ENCODE assay signal across 9 mouse cellular contexts in the genomic region with DNA sequence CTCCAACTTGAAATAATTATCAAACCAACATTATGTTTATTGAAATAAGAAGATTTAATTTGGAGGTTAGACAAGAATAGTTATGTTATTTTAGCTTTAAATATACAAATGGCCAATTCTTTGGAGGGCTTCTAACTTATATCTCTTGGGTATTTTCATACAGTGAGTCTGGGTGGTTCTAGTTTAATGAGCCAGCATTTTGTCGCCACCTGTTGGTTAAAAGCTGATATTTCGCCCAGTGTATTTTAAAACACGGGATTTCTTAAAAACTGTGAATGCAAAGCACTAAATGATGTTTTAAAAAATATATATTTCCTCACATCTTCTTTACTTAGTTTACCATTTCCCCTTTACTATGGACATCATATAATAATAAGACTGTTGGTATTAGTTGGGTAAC.
DNase-seq lines count a peak whose midpoint lies in the region; ATAC-seq and TF ChIP-seq lines count a peak whose summit lies in the region.
"Had no signal": no experiment of that assay in that cellular context is flagged by ENCODE, and none has a peak within 500 bp of the region (broad histone marks: within the 10 kb centered on the region; RNA-seq: fewer than 3 reads in every experiment).

No protein-coding gene starts in this region.

- intact Hi-C loops in heart, postnatal 25 days (cut with DNase I), result loop anchor here (10.0 kb wide), 1 partner anchor 271 kb away; no protein-coding TSS in a partner anchor

- no peaks in the 10 kb centered on the region for H3K36me3 ChIP-seq in heart, postnatal 0 days (replicated peaks; ENCODE audit: control insufficient read depth, insufficient read depth, low read length)
- no peaks in the 10 kb centered on the region for H3K36me3 ChIP-seq in midbrain, embryonic 14.5 days (ENCODE audit: control insufficient read depth, insufficient read depth, low read length)
- H3K36me3 ChIP-seq in midbrain, embryonic 16.5 days (ENCODE audit: control insufficient read depth, insufficient read depth, low read length), result no peaks in the 10 kb centered on the region
- H3K36me3 ChIP-seq: midbrain, embryonic 12.5 days had no signal

- H3K9me3 ChIP-seq in heart, postnatal 0 days (replicated peaks; ENCODE audit: control insufficient read depth, low read length), result no peaks in the 10 kb centered on the region
- no peaks in the 10 kb centered on the region for H3K9me3 ChIP-seq in midbrain, embryonic 14.5 days (ENCODE audit: control insufficient read depth, low read length)
- H3K9me3 ChIP-seq in midbrain, embryonic 16.5 days (replicated peaks; ENCODE audit: control insufficient read depth, low read length, poor library complexity, severe bottlenecking), result no peaks in the 10 kb centered on the region
- H3K9me3 ChIP-seq: midbrain, embryonic 12.5 days had no signal

- DNase-seq in heart, postnatal 0 days (ENCODE audit: low spot score), result no peak
- no peak for DNase-seq in heart, postnatal 25 days (ENCODE audit: low spot score)
- DNase-seq in midbrain, embryonic 14.5 days, result peak; percentile 72
- DNase-seq in urinary bladder, postnatal 4 days (ENCODE audit: low spot score in 2 of 2), result no peak
- DNase-seq in urinary bladder, adult 18-20 months (ENCODE audit: low spot score in 2 of 2), result no peak

- no peak for ATAC-seq in heart, postnatal 0 days (ENCODE audit: insufficient read depth, low read depth)
- no peak for ATAC-seq in midbrain, embryonic 14.5 days (ENCODE audit: low FRiP score, low TSS enrichment)
- no peak for ATAC-seq in midbrain, embryonic 16.5 days
- peak; percentile 78 for ATAC-seq in common myeloid progenitor, adult 5-6 weeks (replicated peaks; ENCODE audit: low read depth, poor library complexity, severe bottlenecking)
- peak; percentile 78 for ATAC-seq in megakaryocyte, adult 5-6 weeks (ENCODE audit: poor library complexity, severe bottlenecking)

- WGBS in heart, postnatal 0 days, result 5% methylated on average over 3 of the region's 3 CpGs
- WGBS in midbrain, embryonic 14.5 days, result 8% methylated on average over 3 of the region's 3 CpGs
- WGBS in midbrain, embryonic 16.5 days, result 6% methylated on average over 3 of the region's 3 CpGs

- H3K4me2 ChIP-seq in heart, postnatal 0 days (ENCODE audit: low read depth, low read length), result no peak overlapping the region
- no peak overlapping the region for H3K4me2 ChIP-seq in midbrain, embryonic 14.5 days (ENCODE audit: low read length)
- no peak overlapping the region for H3K4me2 ChIP-seq in midbrain, embryonic 16.5 days (ENCODE audit: low read length)
- H3K4me2 ChIP-seq: midbrain, embryonic 12.5 days had no signal

- TF ChIP-seq EP300 in heart, postnatal 0 days (IDR thresholded peaks at IDR 0.05; ENCODE audit: low read depth), result no peak

- H3K9ac ChIP-seq in heart, postnatal 0 days (replicated peaks; ENCODE audit: low read depth, low read length), result no peak overlapping the region
- no peak overlapping the region for H3K9ac ChIP-seq in midbrain, embryonic 14.5 days (replicated peaks; ENCODE audit: low read length)
- H3K9ac ChIP-seq in midbrain, embryonic 16.5 days (ENCODE audit: low read depth, low read length), result no peak overlapping the region
- H3K9ac ChIP-seq: midbrain, embryonic 12.5 days had no signal

- H3K27ac ChIP-seq in heart, postnatal 0 days (ENCODE audit: low read depth), result no peak overlapping the region
- H3K27ac ChIP-seq in midbrain, embryonic 14.5 days (replicated peaks; ENCODE audit: low read depth, low read length), result no peak overlapping the region
- H3K27ac ChIP-seq in midbrain, embryonic 16.5 days (ENCODE audit: low read length), result no peak overlapping the region
- H3K27ac ChIP-seq: midbrain, embryonic 12.5 days had no signal

- H3K27me3 ChIP-seq in heart, postnatal 0 days (ENCODE audit: control insufficient read depth, insufficient read depth, low read length), result no peaks in the 10 kb centered on the region
- H3K27me3 ChIP-seq in midbrain, embryonic 14.5 days (ENCODE audit: control insufficient read depth, insufficient read depth, low read length), result no peaks in the 10 kb centered on the region
- no peaks in the 10 kb centered on the region; the same call in 1 of the 2 replicates for H3K27me3 ChIP-seq in midbrain, embryonic 16.5 days (ENCODE audit: control insufficient read depth, insufficient read depth, low read depth, low read length)

- no peak overlapping the region for H3K4me3 ChIP-seq in heart, postnatal 0 days (ENCODE audit: low read depth, low read length)
- H3K4me3 ChIP-seq in midbrain, embryonic 14.5 days (replicated peaks; ENCODE audit: low read depth, low read length), result no peak overlapping the region
- no peak overlapping the region for H3K4me3 ChIP-seq in midbrain, embryonic 16.5 days (ENCODE audit: low read depth, low read length)
- H3K4me3 ChIP-seq: midbrain, embryonic 12.5 days had no signal

- peak; percentile 47 for TF ChIP-seq CTCF in heart, postnatal 0 days (IDR thresholded peaks at IDR 0.05; ENCODE audit: low read depth)

- H3K4me1 ChIP-seq in heart, postnatal 0 days (ENCODE audit: control insufficient read depth, insufficient read depth), result no peaks in the 10 kb centered on the region
- H3K4me1 ChIP-seq in midbrain, embryonic 14.5 days (ENCODE audit: control insufficient read depth, insufficient read depth, low read length), result no peaks in the 10 kb centered on the region
- no peaks in the 10 kb centered on the region for H3K4me1 ChIP-seq in midbrain, embryonic 16.5 days (ENCODE audit: control insufficient read depth, insufficient read depth, low read length)
- H3K4me1 ChIP-seq: midbrain, embryonic 12.5 days had no signal

Comparison
In these comparisons a context has a peak if more than half of its experiments do, and no peak if none do; other contexts are left out.
1. ATAC-seq: peak in common myeloid progenitor, adult 5-6 weeks (single experiment) and megakaryocyte, adult 5-6 weeks (single experiment); none in heart, postnatal 0 days (single experiment), midbrain, embryonic 14.5 days (single experiment) and midbrain, embryonic 16.5 days (single experiment).